Mouse (Mus musculus) kidney, adult 9 months (tissue): ENCODE measurements at regions not wholly inside any gene's neighbourhood (a gene's known extent, or its start where the extent isn't known, plus 50 kb on each side); places are given as distances from the start of the nearest gene placed in this dataset.

ENCODE experiments used
- DNase-seq: peaks from one replicate; pipeline ENCODE4 v3.0.0; 2022

GRCm38 (mm10) chr15:32110659-32111058 lies 66.4 kb upstream of the Tas2r119 start:
- no peak for DNase-seq
